Mouse (Mus musculus): ENCODE results near the gene Npr3. TPM values are rescaled to one million over a fixed set of nuclear protein-coding genes. Genes with fewer than 3 reads are reported as not detected.

Gene Npr3
- polyA plus RNA-seq, 2 experiments = 1.7 to 1.8 TPM

GRCm38 (mm10) chr15:11950144-11950543, 43.1 kb upstream of the Npr3 start:
- Histone ChIP-seq H3K4me3 (ENCODE audit: insufficient read depth in 1 of 2, low read depth in 2 of 2, low read length in 2 of 2) (no peak overlapping the region), H3K9me3 (ENCODE audit: control insufficient read depth, low read length) (no peaks in the 10 kb centered on the region), H3K4me2 (ENCODE audit: low read depth) (no peak overlapping the region), H3K27ac (no peak overlapping the region), H3K36me3 (replicated peaks; ENCODE audit: control insufficient read depth, insufficient read depth, low read depth) (no peaks in the 10 kb centered on the region), H3K27me3 (ENCODE audit: control insufficient read depth, insufficient read depth, low read length) (no peaks in the 10 kb centered on the region), H3K9ac (replicated peaks) (no peak overlapping the region), H3K4me1 (replicated peaks; ENCODE audit: control insufficient read depth in 2 of 2, insufficient read depth in 2 of 2, low read length in 1 of 2) (no peaks in the 10 kb centered on the region)
- TF ChIP-seq CTCF (IDR thresholded peaks at IDR 0.05; ENCODE audit: low read depth) (no peak), EP300 (IDR thresholded peaks at IDR 0.05; ENCODE audit: low read depth) (no peak)
- DNase-seq (ENCODE audit: low read depth in 3 of 3, low spot score in 3 of 3) = no peak
- ATAC-seq (ENCODE audit: insufficient read depth) = no peak
- 76% methylated on average over 10 of the region's 10 CpGs for WGBS (ENCODE audit: insufficient replicate concordance)

- no peak overlapping the region for H3K9ac ChIP-seq (replicated peaks)
- DNase-seq (ENCODE audit: low read depth in 3 of 3, low spot score in 3 of 3) (no peak), ATAC-seq (ENCODE audit: insufficient read depth) (no peak)
- H3K9me3 ChIP-seq (ENCODE audit: control insufficient read depth, low read length) = no peaks in the 10 kb centered on the region
- H3K27ac ChIP-seq = no peak overlapping the region
- no peaks in the 10 kb centered on the region for H3K27me3 ChIP-seq (ENCODE audit: control insufficient read depth, insufficient read depth, low read length)
- WGBS (ENCODE audit: insufficient replicate concordance) = 68% methylated on average over 3 of the region's 3 CpGs
- no peaks in the 10 kb centered on the region for H3K4me1 ChIP-seq (replicated peaks; ENCODE audit: control insufficient read depth in 2 of 2, insufficient read depth in 2 of 2, low read length in 1 of 2)
- no peaks in the 10 kb centered on the region for H3K36me3 ChIP-seq (replicated peaks; ENCODE audit: control insufficient read depth, insufficient read depth, low read depth)
- no peak overlapping the region for H3K4me3 ChIP-seq (ENCODE audit: insufficient read depth in 1 of 2, low read depth in 2 of 2, low read length in 2 of 2)
- TF ChIP-seq EP300 (IDR thresholded peaks at IDR 0.05; ENCODE audit: low read depth) = no peak
- TF ChIP-seq CTCF (IDR thresholded peaks at IDR 0.05; ENCODE audit: low read depth) = no peak
- no peak overlapping the region for H3K4me2 ChIP-seq (ENCODE audit: low read depth)
Observed at GRCm38 (mm10) chr15:11949490-11949889, 42.4 kb upstream of the Npr3 start.

- no peaks in the 10 kb centered on the region for H3K9me3 ChIP-seq (ENCODE audit: control insufficient read depth, low read length)
- no peak for ATAC-seq (ENCODE audit: insufficient read depth)
- TF ChIP-seq CTCF (IDR thresholded peaks at IDR 0.05; ENCODE audit: low read depth) (no peak), EP300 (IDR thresholded peaks at IDR 0.05; ENCODE audit: low read depth) (no peak)
- no peaks in the 10 kb centered on the region for H3K27me3 ChIP-seq (ENCODE audit: control insufficient read depth, insufficient read depth, low read length)
- no peaks in the 10 kb centered on the region for H3K36me3 ChIP-seq (replicated peaks; ENCODE audit: control insufficient read depth, insufficient read depth, low read depth)
- H3K4me1 ChIP-seq (replicated peaks; ENCODE audit: control insufficient read depth in 2 of 2, insufficient read depth in 2 of 2, low read length in 1 of 2) = no peaks in the 10 kb centered on the region
- no peak for DNase-seq (ENCODE audit: low read depth in 3 of 3, low spot score in 3 of 3)
- 70% methylated on average over 5 of the region's 5 CpGs for WGBS (ENCODE audit: insufficient replicate concordance)
- H3K9ac ChIP-seq (replicated peaks) = no peak overlapping the region
- H3K27ac ChIP-seq = no peak overlapping the region
- no peak overlapping the region for H3K4me2 ChIP-seq (ENCODE audit: low read depth)
- no peak overlapping the region for H3K4me3 ChIP-seq (ENCODE audit: insufficient read depth in 1 of 2, low read depth in 2 of 2, low read length in 2 of 2)
Observed at GRCm38 (mm10) chr15:11940855-11941254, 33.8 kb upstream of the Npr3 start.

DNA sequence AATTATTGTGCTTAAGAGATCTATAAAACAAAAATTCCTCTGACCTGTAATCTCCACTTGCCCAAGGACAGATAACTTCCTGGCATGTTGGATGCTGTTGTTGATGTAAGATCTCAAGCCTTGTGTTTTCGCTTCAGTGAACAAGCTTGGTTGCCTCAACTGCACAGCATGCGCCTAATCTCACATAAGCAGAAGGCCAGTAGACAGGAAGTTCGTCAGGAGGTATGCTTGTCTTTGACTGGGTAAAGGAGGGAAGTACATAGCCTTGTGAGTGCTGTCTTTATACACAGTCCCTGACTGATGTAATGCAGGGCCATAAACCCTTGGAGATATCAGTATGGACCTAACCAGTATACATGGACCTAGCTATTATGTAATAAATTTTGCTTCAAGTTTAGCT, 20.7 kb upstream of the Npr3 start:
- Histone ChIP-seq H3K36me3 (replicated peaks; ENCODE audit: control insufficient read depth, insufficient read depth, low read depth) (no peaks in the 10 kb centered on the region), H3K27ac (no peak overlapping the region), H3K9ac (replicated peaks) (no peak overlapping the region), H3K4me2 (ENCODE audit: low read depth) (no peak overlapping the region), H3K9me3 (ENCODE audit: control insufficient read depth, low read length) (no peaks in the 10 kb centered on the region), H3K4me1 (replicated peaks; ENCODE audit: control insufficient read depth in 2 of 2, insufficient read depth in 2 of 2, low read length in 1 of 2) (no peaks in the 10 kb centered on the region), H3K4me3 (ENCODE audit: insufficient read depth in 1 of 2, low read depth in 2 of 2, low read length in 2 of 2) (no peak overlapping the region), H3K27me3 (ENCODE audit: control insufficient read depth, insufficient read depth, low read length) (no peaks in the 10 kb centered on the region)
- no peak for DNase-seq (ENCODE audit: low read depth in 3 of 3, low spot score in 3 of 3)
- 34% methylated on average over 3 of the region's 3 CpGs for WGBS (ENCODE audit: insufficient replicate concordance)
- TF ChIP-seq CTCF (IDR thresholded peaks at IDR 0.05; ENCODE audit: low read depth) = no peak
- no peak for ATAC-seq (ENCODE audit: insufficient read depth)

GRCm38 (mm10) chr15:11914101-11914500, 7.0 kb upstream of the Npr3 start:
- DNase-seq (ENCODE audit: low read depth in 3 of 3, low spot score in 3 of 3) (no peak), ATAC-seq (ENCODE audit: insufficient read depth) (no peak)
- Histone ChIP-seq H3K4me2 (ENCODE audit: low read depth) (no peak overlapping the region), H3K9ac (replicated peaks) (no peak overlapping the region), H3K36me3 (replicated peaks; ENCODE audit: control insufficient read depth, insufficient read depth, low read depth) (no peaks in the 10 kb centered on the region), H3K4me1 (replicated peaks; ENCODE audit: control insufficient read depth in 2 of 2, insufficient read depth in 2 of 2, low read length in 1 of 2) (no peaks in the 10 kb centered on the region), H3K27me3 (ENCODE audit: control insufficient read depth, insufficient read depth, low read length) (no peaks in the 10 kb centered on the region), H3K9me3 (ENCODE audit: control insufficient read depth, low read length) (no peaks in the 10 kb centered on the region), H3K27ac (no peak overlapping the region), H3K4me3 (ENCODE audit: insufficient read depth in 1 of 2, low read depth in 2 of 2, low read length in 2 of 2) (no peak overlapping the region)
- 65% methylated on average over 9 of the region's 9 CpGs for WGBS (ENCODE audit: insufficient replicate concordance)
- TF ChIP-seq CTCF (IDR thresholded peaks at IDR 0.05; ENCODE audit: low read depth) (no peak), EP300 (IDR thresholded peaks at IDR 0.05; ENCODE audit: low read depth) (no peak)

Data from liver, embryonic 14.5 days (tissue).